Mouse (Mus musculus): Measurements from ENCODE around the gene Lmntd1.

Gene Lmntd1

DNA sequence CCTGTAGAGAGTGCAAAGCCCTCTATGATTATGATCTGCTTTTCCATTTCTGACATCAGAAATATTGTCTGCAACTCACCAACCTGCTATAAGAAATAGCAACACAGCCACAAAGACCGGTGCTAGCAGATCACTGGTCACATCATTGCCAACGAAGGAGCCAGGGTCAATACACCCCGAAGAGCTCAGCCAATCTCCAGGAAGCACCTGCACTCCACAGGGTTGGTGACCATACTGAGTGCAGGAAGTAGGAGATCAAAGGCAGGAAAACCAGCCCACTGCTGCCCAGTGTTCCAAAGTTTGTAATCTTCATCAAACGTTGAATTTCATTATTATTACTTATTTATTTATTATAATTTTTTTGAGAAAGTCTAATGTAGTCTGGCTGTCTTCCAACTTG is 9.5 kb downstream of the Lmntd1 start:
- ATAC-seq (ENCODE audit: low TSS enrichment): no peak

DNA sequence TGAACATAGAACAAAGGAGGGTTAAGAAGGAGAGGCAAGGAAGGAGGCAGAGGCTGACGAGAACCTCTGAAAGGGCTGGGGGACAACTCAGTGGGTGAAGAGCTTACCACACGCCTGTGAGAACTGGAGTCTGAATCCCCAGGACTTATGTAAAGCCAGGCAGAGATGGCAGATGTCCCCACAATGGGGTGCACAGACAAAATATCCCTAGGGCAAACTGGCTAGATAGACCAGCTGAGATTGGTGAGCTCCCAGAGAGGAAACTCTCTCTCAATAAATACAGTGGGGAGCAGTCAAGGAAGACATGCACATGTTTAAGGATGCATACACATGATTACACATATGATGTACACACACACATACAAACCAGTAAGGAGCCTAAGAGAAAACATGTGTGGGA is 10.0 kb downstream of the Lmntd1 start:
- ATAC-seq (ENCODE audit: low TSS enrichment): no peak

- ATAC-seq (ENCODE audit: low TSS enrichment): no peak
These were observed 15.1 kb downstream of the Lmntd1 start for GRCm38 (mm10) chr6:145598794-145599555.

- no peak for ATAC-seq (ENCODE audit: low TSS enrichment)
These were observed 18.2 kb downstream of the Lmntd1 start for GRCm38 (mm10) chr6:145595905-145596304.

DNA sequence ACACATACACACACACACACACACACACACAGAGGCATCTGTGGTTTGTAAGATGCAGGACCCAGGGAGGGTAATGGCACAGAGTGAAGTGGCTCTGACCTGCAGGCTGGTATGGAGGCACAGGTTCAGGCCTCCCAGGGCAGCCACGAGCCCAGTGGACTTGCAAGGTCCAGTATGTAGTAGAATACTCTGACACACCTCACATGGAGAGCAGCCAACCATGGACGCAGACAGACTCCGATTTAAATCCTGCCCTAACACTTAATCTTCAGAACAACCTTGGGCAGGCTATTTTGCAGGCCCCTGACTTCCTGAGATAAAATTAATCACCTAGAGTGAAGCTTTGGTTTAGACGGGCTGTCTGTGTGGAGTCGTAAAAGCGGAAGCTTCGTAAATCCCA is 20.1 kb downstream of the Lmntd1 start:
- no peak for ATAC-seq (ENCODE audit: low TSS enrichment)

DNA sequence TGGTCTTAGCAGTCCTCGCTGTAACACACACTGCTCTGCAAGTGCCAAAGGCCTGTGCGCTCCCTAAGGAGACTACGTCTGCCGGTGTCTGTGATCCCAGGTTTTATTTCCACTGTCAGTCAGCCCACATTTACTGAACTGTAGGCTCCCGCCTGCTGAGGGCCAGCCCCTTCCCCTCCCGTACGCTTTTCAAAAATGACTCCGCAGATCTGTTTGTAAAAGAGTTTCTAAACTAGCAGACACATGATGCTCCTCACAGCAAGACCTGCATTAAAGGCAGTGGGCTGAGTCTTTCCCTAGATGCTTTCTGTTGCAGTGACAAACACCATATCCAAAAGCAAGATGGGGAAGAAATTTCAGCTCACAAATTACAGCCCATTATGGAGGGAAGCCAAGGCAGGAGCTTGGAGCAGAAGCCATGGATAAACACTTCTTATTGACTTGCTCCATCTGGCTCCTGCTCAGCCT is 21.6 kb downstream of the Lmntd1 start:
- no peak for ATAC-seq (ENCODE audit: low TSS enrichment)

DNA sequence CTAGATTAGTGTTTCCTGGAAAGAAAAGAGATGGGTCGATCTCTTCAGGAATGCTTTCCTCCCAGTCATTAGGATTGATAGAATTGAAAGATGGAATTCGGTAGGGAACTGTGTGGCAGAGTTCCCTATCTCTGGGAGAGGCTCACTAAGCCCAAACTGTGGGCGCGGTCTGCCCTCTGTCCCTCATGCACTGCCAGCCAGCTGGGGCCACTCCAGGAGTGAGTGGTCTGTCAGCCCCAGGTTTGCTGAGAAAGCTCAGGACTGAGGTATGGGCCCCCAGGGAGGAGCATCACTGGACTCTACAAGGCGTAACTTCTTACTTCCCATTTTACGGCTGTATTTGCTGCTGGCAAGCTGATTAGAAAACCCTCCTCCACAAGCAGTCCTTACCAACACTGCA is 22.1 kb downstream of the Lmntd1 start:
- ATAC-seq (ENCODE audit: low TSS enrichment): no peak

DNA sequence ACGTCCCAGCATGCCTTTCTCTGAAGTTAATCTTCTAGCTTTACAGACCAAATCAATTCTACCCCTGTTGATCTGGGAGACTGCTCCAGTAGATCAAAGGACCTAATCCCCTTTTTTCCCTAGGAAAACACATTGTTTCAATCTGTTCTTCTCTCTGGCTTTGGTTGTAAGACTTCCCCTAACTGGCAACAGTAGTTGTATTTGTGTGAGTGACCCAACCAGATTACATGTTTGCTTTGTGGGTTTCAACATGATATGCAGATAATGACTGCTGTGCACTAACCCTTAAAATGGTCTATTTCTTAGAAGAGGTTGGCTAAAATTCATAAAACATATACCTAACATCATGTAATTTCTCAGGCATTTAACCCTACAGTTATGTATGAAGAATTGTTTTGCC is 22.5 kb downstream of the Lmntd1 start:
- no peak for ATAC-seq (ENCODE audit: low TSS enrichment)

GRCm38 (mm10) chr6:145590501-145591293 is 23.4 kb downstream of the Lmntd1 start:
- no peak for ATAC-seq (ENCODE audit: low TSS enrichment)

GRCm38 (mm10) chr6:145585052-145585973 is 28.8 kb downstream of the Lmntd1 start:
- ATAC-seq (ENCODE audit: low TSS enrichment): peak; percentile 94

DNA sequence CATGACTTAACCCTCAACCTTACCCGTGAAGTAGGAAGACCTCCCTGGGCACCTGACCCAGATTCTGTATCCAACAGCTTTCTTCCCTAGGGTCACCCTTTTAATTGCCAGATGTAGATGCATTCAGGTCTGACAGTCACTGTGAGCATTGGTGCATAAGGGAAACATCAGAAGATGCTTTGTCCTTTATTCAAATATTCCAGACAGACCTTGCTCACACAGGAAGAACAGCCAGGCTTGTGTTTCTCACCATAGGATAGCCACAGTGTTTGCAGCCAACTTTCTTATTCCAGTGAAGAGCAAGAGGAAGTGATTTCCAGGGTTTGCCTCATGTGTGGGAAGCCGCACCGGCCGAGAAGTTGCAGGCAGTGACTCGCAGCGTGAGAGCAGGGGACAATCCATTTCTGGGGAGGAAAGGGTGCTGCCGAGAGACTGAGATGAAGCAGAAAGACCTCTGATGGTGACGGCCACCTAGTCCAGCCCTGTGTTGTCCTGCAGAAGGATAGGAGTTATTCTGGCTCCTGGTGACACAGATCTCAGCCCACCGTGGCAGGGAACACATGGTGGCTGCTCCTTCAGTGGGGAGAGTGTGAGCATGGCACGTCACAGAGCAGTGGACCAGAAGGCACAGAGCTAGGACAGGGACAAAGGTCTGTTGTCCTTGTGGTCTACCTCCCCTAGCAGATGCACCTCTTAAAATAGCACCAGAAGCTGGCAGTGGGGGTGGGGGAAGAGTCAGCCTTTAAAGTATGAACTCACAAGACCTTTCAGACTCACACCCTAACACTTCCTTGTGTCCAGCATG is 32.6 kb downstream of the Lmntd1 start:
- no peak for ATAC-seq (ENCODE audit: low TSS enrichment)

GRCm38 (mm10) chr6:145579761-145580160 is 34.4 kb downstream of the Lmntd1 start:
- ATAC-seq (ENCODE audit: low TSS enrichment): no peak

DNA sequence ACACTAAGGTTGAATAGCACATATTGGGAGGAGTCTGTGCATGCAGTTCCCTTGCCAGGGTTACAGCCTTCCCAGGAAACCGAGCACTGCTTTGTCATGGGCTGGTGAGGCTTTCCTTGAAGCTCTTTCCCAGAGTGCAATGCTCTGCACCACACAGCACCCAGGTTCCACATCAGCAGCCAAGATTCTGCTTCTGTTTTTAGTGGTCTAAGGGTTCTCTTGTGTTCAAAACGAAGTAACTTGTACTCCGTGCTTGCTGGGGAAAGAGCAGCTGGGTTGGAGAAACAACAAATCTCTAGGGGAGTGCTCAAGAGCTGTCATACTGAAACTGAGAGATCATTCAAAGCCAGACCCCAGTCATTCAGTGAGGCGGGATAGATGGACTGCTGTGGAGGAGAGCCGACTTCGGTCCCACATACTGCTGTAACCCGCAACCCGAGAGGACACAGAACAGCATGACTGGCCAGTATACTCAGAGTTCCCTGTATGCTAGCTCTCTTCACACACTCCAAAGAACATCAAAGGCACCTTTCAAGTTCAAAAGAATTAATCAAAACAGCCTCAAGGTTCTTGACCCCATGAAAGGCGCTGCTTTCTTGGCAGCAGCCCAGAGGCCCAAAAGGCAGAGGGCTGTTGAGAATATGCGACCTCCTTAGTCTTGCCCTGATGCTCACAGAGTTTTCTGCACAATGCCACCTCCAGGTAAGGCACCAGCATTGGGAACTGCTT is 35.5 kb downstream of the Lmntd1 start:
- ATAC-seq (ENCODE audit: low TSS enrichment): peak; percentile 38; the same call in 1 of the 2 replicates

DNA sequence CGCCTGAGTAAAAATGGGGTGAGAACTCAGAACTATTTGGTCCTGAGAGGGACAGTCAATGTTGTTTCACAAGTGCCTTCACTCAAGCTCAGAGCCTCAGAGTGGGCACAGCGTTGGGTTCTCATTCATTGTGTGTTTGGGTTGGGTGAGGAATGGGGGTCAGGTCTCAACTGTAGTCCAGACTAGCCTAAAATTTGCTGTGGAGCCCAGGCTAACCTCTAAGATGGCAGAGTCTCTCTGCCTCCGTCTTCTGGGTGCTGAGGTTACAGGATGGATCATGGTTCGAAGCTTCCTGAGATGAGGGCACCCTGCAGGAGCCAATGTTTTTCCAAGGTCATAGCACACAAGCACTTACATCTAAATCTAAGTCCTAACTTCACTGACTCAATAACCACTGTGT is 37.4 kb downstream of the Lmntd1 start:
- no peak for ATAC-seq (ENCODE audit: low TSS enrichment)

DNA sequence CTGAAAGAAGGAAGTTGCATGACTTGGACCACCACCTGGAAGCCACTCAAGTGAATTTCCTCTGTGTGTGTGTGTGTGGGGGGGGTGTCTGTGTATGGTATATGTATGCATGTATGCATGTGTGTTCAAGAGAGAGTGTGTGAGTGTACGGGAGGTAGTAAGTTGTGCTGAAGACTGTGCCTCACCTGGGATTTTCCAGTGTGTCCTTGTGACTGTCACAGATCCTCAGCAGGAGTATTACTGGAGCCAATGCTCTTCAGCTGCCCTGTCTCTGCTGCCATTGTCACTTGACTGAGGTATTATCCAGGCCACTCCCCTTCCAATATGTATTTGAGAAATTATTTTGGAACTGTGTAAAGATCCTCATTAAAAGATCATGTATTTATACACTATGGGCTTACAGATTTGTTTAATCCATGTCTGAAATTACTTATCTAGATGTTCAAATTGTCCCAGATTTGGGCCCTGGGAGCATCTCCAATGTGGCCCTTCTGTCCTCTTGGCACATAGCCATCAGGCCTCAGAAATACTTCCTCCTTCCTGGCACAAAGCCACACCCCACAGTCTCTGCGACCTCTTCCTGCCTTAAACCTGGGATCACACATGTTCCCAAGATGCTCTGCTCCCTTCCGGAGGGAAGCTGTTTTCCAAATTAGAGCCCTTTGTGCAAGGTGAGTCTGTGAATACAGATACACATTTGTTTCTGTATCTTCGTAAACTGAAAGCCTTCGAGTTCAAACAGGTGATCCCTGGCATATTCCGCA is 40.7 kb downstream of the Lmntd1 start:
- no peak for ATAC-seq (ENCODE audit: low TSS enrichment)

DNA sequence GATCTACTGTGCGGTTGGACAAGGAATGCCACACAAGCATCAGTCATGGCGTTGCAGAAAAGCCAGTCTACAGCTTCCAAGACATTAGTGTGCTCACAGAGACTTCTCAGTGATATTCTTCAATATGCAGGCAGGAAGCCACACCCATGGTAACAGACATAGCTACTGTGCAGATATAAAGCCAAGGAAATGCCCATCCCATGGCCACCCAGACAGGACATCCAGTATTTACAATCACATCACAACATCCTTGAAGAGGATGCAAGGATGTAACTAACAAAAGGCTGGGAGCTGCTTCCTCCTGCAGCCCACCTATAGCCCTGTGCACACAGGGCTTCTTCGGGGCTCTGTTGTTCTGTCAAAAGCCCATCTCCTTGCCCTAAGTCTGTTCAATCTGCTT is 45.4 kb downstream of the Lmntd1 start:
- ATAC-seq (ENCODE audit: low TSS enrichment): no peak

GRCm38 (mm10) chr6:145567832-145568231 is 46.3 kb downstream of the Lmntd1 start:
- ATAC-seq (ENCODE audit: low TSS enrichment): no peak

DNA sequence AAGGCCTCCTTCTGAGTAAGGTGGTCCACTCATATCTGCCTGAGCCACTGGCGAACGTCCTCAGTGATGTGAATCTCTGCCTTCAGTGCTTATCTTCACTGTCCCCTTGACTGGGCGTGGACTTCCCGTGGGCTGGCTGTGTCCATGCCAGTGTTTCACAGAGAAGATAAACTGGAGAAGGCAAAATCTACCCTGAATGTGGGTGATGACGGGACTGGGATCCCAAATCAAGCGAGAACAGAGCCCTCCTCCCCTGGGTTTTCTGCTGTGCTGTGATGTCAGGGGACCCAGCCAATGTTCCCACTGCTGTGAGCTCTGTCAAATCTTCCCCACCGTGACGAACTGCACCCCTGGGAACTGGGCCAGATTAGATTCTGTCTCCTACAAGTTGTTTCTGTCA is 46.8 kb downstream of the Lmntd1 start:
- no peak for ATAC-seq (ENCODE audit: low TSS enrichment)

GRCm38 (mm10) chr6:145565663-145566062 is 48.5 kb downstream of the Lmntd1 start:
- ATAC-seq (ENCODE audit: low TSS enrichment): no peak

GRCm38 (mm10) chr6:145564671-145565070 is 49.4 kb downstream of the Lmntd1 start:
- no peak for ATAC-seq (ENCODE audit: low TSS enrichment)

All from frontal cortex, adult (tissue).